Mouse (Mus musculus): ENCODE measurements at regions not wholly inside any gene's neighbourhood (a gene's known extent, or its start where the extent isn't known, plus 50 kb on each side); places are given as distances from the start of the nearest gene placed in this dataset.

DNA sequence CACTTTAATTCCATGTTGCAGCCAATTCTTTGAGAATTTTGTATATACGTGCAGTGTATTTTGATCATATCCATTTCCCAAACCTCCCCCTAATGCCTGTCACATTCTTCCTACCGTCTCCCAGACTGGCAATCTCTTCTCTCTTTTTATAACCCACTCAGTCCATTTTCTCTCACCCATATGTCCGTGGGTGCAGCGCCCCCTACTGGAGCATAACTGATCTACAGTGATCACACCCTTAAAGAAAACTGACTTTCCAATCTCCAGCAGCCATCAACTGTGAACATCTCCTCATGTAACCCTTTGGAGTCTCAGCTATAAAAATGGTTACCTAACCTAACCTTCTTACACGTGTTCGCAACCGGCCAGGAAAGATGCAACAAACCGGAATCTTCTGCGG lies 123.0 kb upstream of the Slc7a14 start:
- H3K27ac ChIP-seq (ENCODE audit: low read depth): no peak overlapping the region
- no peak overlapping the region for H3K9ac ChIP-seq (ENCODE audit: low read length)
- WGBS: 84% methylated on average over 9 of the region's 9 CpGs
- H3K4me3 ChIP-seq (ENCODE audit: low read depth, low read length): no peak overlapping the region
- H3K27me3 ChIP-seq (replicated peaks; ENCODE audit: control insufficient read depth, insufficient read depth, low read length): no peaks in the 10 kb centered on the region
- H3K9me3 ChIP-seq (ENCODE audit: control insufficient read depth, low read length): no peaks in the 10 kb centered on the region
- no peaks in the 10 kb centered on the region for H3K36me3 ChIP-seq (ENCODE audit: control insufficient read depth, insufficient read depth, low read length)
- no peaks in the 10 kb centered on the region for H3K4me1 ChIP-seq (replicated peaks; ENCODE audit: control insufficient read depth, insufficient read depth, low read length)
- no peak overlapping the region for H3K4me2 ChIP-seq (ENCODE audit: low read length)
- DNase-seq (ENCODE audit: low spot score) (no peak), ATAC-seq (replicated peaks; ENCODE audit: low FRiP score, low TSS enrichment, low read depth) (no peak)

DNA sequence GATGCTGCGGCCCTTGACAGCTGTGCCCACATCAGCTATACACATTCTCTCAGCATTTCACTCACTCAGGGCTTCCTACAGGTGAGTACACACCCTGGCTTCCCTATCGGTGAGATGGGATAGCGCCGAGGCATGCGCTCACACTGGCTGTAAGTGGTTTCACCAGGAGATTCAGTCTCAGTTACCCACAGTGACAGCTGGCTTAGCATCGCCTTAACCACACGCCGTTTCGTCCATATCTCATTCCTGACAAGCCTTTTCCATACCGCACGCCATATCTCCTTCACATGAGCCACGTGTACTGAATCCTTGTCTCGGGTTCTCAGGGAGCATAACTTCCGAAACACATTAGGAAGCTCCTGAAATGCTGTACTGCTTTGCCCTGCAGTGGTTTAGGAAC lies 113.3 kb upstream of the Slc7a14 start:
- H3K9ac ChIP-seq (ENCODE audit: low read length): no peak overlapping the region
- no peaks in the 10 kb centered on the region for H3K27me3 ChIP-seq (replicated peaks; ENCODE audit: control insufficient read depth, insufficient read depth, low read length)
- no peak overlapping the region for H3K4me3 ChIP-seq (ENCODE audit: low read depth, low read length)
- H3K9me3 ChIP-seq (ENCODE audit: control insufficient read depth, low read length): no peaks in the 10 kb centered on the region
- H3K4me1 ChIP-seq (replicated peaks; ENCODE audit: control insufficient read depth, insufficient read depth, low read length): no peaks in the 10 kb centered on the region
- ATAC-seq (replicated peaks; ENCODE audit: low FRiP score, low TSS enrichment, low read depth) (no peak), DNase-seq (ENCODE audit: low spot score) (no peak)
- H3K36me3 ChIP-seq (ENCODE audit: control insufficient read depth, insufficient read depth, low read length): no peaks in the 10 kb centered on the region
- no peak overlapping the region for H3K4me2 ChIP-seq (ENCODE audit: low read length)
- H3K27ac ChIP-seq (ENCODE audit: low read depth): no peak overlapping the region
- 90% methylated on average over 14 of the region's 14 CpGs for WGBS

DNA sequence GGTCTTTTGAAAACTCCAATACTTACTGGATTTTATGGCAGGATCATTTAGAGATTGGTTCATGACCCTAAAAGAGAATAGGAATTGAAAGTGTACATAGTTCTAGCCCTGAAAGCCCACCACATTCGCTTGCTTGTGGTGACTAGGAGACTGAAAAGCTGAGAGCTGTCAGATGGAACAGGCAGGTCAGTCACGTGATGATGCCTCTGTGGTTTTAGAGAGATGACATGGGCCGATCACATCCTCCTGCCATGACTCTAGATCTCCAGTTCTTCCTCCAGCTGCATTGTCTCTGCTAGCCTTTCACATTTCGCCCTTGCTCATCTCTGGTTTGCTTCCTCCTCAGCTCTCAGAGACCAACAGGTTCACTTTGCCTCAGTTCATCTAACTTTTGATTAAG lies 98.6 kb upstream of the Slc7a14 start:
- no peak overlapping the region for H3K4me3 ChIP-seq (ENCODE audit: low read depth, low read length)
- ATAC-seq (replicated peaks; ENCODE audit: low FRiP score, low TSS enrichment, low read depth) (no peak), DNase-seq (ENCODE audit: low spot score) (no peak)
- 81% methylated on average over 4 of the region's 4 CpGs for WGBS
- no peaks in the 10 kb centered on the region for H3K4me1 ChIP-seq (replicated peaks; ENCODE audit: control insufficient read depth, insufficient read depth, low read length)
- H3K9ac ChIP-seq (ENCODE audit: low read length): no peak overlapping the region
- no peak overlapping the region for H3K4me2 ChIP-seq (ENCODE audit: low read length)
- no peaks in the 10 kb centered on the region for H3K36me3 ChIP-seq (ENCODE audit: control insufficient read depth, insufficient read depth, low read length)
- no peaks in the 10 kb centered on the region for H3K9me3 ChIP-seq (ENCODE audit: control insufficient read depth, low read length)
- H3K27me3 ChIP-seq (replicated peaks; ENCODE audit: control insufficient read depth, insufficient read depth, low read length): no peaks in the 10 kb centered on the region
- H3K27ac ChIP-seq (ENCODE audit: low read depth): no peak overlapping the region

DNA sequence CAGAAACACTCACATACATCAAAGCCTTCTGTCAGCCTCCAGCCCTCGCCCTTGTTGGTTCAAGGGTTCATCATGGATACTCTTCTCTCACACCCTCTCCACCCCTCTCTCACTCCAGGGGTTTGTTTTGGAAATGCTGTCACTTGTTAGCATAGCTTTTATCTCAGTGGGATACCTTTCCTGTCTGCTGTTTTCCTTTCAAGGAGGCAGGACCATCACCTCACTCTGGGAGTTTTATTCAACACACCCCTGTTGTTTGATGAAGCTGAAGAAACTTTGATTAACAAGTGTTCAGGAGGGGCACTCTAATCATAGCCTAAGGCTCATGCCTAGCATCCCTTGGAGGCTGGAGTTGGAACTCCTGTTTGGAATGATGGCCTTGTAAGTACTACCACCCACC lies 95.7 kb upstream of the Slc7a14 start:
- ATAC-seq (replicated peaks; ENCODE audit: low FRiP score, low TSS enrichment, low read depth) (no peak), DNase-seq (ENCODE audit: low spot score) (no peak)
- Histone ChIP-seq H3K9me3 (ENCODE audit: control insufficient read depth, low read length) (no peaks in the 10 kb centered on the region), H3K4me3 (ENCODE audit: low read depth, low read length) (no peak overlapping the region), H3K4me2 (ENCODE audit: low read length) (no peak overlapping the region), H3K27ac (ENCODE audit: low read depth) (no peak overlapping the region), H3K27me3 (replicated peaks; ENCODE audit: control insufficient read depth, insufficient read depth, low read length) (no peaks in the 10 kb centered on the region), H3K36me3 (ENCODE audit: control insufficient read depth, insufficient read depth, low read length) (no peaks in the 10 kb centered on the region), H3K9ac (ENCODE audit: low read length) (no peak overlapping the region), H3K4me1 (replicated peaks; ENCODE audit: control insufficient read depth, insufficient read depth, low read length) (no peaks in the 10 kb centered on the region)
- WGBS: 14% methylated on average over 1 of the region's 1 CpGs

DNA sequence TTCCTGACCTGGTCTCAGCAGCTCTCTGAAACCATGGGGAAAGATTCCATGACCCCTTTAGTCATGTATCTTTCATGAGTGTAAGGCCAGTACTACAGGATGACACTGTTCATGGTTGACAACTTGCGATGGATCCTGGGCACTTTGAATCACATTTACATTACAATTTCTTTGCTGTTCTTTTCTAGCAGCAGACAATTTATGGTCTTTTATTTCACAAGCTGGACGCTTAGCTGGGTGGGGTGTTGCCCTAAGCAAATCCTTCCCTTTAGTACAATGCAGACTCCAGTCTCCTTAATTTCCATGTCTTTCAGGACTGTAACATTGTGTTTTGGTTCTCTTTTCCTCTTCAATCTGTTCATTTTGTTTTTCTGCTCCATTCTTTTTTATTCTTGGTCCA lies 89.0 kb upstream of the Slc7a14 start:
- Histone ChIP-seq H3K9me3 (ENCODE audit: control insufficient read depth, low read length) (no peaks in the 10 kb centered on the region), H3K27me3 (replicated peaks; ENCODE audit: control insufficient read depth, insufficient read depth, low read length) (no peaks in the 10 kb centered on the region), H3K9ac (ENCODE audit: low read length) (no peak overlapping the region), H3K4me2 (ENCODE audit: low read length) (no peak overlapping the region), H3K27ac (ENCODE audit: low read depth) (no peak overlapping the region), H3K4me3 (ENCODE audit: low read depth, low read length) (no peak overlapping the region), H3K4me1 (replicated peaks; ENCODE audit: control insufficient read depth, insufficient read depth, low read length) (no peaks in the 10 kb centered on the region), H3K36me3 (ENCODE audit: control insufficient read depth, insufficient read depth, low read length) (no peaks in the 10 kb centered on the region)
- ATAC-seq (replicated peaks; ENCODE audit: low FRiP score, low TSS enrichment, low read depth) (no peak), DNase-seq (ENCODE audit: low spot score) (no peak)
- WGBS: 79% methylated on average over 2 of the region's 2 CpGs

DNA sequence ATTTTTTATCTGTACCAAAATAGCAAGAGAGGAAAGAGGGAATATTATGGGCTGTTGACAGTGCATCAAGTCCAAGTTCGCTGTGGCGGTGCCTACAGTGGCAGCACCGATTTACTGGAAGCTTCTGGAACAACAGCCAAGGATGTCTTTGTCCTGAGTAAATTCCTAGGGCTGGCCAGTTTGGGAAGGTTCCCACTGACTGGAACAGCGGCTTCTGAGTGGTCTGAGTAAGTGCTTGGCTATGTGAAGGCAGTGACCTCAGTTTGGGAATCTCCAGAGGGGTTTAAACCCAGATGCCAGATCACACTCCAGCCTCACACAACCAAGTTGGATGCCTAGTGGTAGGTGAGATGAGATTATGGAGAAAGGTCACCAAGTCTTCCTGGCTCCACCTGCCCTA lies 84.4 kb upstream of the Slc7a14 start:
- Histone ChIP-seq H3K36me3 (ENCODE audit: control insufficient read depth, insufficient read depth, low read length) (no peaks in the 10 kb centered on the region), H3K27me3 (replicated peaks; ENCODE audit: control insufficient read depth, insufficient read depth, low read length) (no peaks in the 10 kb centered on the region), H3K9me3 (ENCODE audit: control insufficient read depth, low read length) (no peaks in the 10 kb centered on the region), H3K4me2 (ENCODE audit: low read length) (no peak overlapping the region), H3K9ac (ENCODE audit: low read length) (no peak overlapping the region), H3K4me3 (ENCODE audit: low read depth, low read length) (no peak overlapping the region), H3K4me1 (replicated peaks; ENCODE audit: control insufficient read depth, insufficient read depth, low read length) (no peaks in the 10 kb centered on the region), H3K27ac (ENCODE audit: low read depth) (no peak overlapping the region)
- ATAC-seq (replicated peaks; ENCODE audit: low FRiP score, low TSS enrichment, low read depth): no peak
- DNase-seq (ENCODE audit: low spot score): no peak
- 90% methylated on average over 4 of the region's 4 CpGs for WGBS

DNA sequence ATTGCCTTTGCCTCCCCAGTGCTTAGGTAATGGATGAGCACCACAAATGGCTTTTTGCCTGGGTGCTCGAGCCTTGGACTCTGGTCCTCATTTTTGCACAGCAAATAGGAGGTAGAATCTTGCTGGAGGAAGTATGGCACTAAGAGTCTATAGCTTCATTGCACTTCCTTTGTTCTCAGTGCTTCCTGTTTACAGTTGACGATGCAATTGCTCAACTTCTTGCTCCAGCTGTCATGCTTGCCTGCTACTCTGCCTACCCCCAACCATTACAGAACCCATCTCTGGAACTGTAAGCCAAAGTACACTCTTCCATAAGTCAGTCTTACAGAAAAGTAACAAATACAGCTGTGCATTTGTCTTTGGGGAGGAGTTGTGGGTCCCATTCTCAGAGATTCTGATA lies 79.8 kb upstream of the Slc7a14 start:
- no peaks in the 10 kb centered on the region for H3K4me1 ChIP-seq (replicated peaks; ENCODE audit: control insufficient read depth, insufficient read depth, low read length)
- 60% methylated on average over 2 of the region's 2 CpGs for WGBS
- no peak overlapping the region for H3K4me2 ChIP-seq (ENCODE audit: low read length)
- no peaks in the 10 kb centered on the region for H3K9me3 ChIP-seq (ENCODE audit: control insufficient read depth, low read length)
- no peaks in the 10 kb centered on the region for H3K36me3 ChIP-seq (ENCODE audit: control insufficient read depth, insufficient read depth, low read length)
- ATAC-seq (replicated peaks; ENCODE audit: low FRiP score, low TSS enrichment, low read depth): no peak
- DNase-seq (ENCODE audit: low spot score): no peak
- H3K27ac ChIP-seq (ENCODE audit: low read depth): no peak overlapping the region
- no peak overlapping the region for H3K4me3 ChIP-seq (ENCODE audit: low read depth, low read length)
- no peaks in the 10 kb centered on the region for H3K27me3 ChIP-seq (replicated peaks; ENCODE audit: control insufficient read depth, insufficient read depth, low read length)
- no peak overlapping the region for H3K9ac ChIP-seq (ENCODE audit: low read length)

DNA sequence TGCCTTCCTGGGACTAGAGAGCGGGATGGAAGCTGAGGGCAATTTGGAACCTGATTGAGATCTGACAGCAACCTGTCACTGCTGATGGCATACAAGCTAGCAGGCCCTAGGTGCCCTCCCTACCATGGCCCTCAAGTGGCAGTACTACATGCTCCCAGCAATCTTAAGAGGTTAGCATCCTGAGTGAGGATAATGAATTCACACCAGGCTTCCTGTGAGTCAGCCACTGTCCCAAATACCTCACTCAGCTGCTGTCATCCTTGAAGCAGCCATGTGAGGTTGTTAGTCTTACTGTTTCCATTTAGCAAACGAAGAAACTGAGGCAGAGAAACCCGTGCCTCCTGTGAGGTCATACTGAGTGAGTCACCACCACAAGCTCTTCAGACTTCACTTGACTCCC lies 65.5 kb upstream of the Slc7a14 start:
- DNase-seq (ENCODE audit: low spot score) (no peak), ATAC-seq (replicated peaks; ENCODE audit: low FRiP score, low TSS enrichment, low read depth) (no peak)
- Histone ChIP-seq H3K4me2 (ENCODE audit: low read length) (no peak overlapping the region), H3K4me3 (ENCODE audit: low read depth, low read length) (no peak overlapping the region), H3K36me3 (ENCODE audit: control insufficient read depth, insufficient read depth, low read length) (no peaks in the 10 kb centered on the region), H3K9me3 (ENCODE audit: control insufficient read depth, low read length) (no peaks in the 10 kb centered on the region), H3K27ac (ENCODE audit: low read depth) (no peak overlapping the region), H3K4me1 (replicated peaks; ENCODE audit: control insufficient read depth, insufficient read depth, low read length) (no peaks in the 10 kb centered on the region), H3K27me3 (replicated peaks; ENCODE audit: control insufficient read depth, insufficient read depth, low read length) (no peaks in the 10 kb centered on the region), H3K9ac (ENCODE audit: low read length) (no peak overlapping the region)
- WGBS: 74% methylated on average over 3 of the region's 3 CpGs

DNA sequence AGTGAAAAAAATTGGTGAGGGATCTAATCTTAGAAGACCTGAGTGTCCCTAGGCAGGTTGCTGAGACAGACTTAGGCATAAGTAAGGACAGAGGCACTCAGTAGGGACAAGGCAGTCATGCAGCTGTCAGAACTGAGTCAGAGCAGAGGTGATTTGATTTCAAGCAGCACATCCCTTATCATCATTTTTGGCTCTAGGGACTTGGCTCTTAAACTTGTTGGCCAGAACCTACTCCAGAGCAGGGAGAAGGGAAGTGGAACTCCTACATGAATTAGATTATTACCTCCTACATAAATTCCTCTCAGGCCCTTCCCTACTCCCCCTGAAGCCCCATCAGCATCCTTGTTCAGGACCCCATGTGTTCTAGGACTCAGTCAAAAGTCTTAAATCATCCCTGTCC lies 63.9 kb upstream of the Slc7a14 start:
- Histone ChIP-seq H3K27ac (ENCODE audit: low read depth) (no peak overlapping the region), H3K4me3 (ENCODE audit: low read depth, low read length) (no peak overlapping the region), H3K9me3 (ENCODE audit: control insufficient read depth, low read length) (no peaks in the 10 kb centered on the region), H3K27me3 (replicated peaks; ENCODE audit: control insufficient read depth, insufficient read depth, low read length) (no peaks in the 10 kb centered on the region), H3K9ac (ENCODE audit: low read length) (no peak overlapping the region), H3K4me1 (replicated peaks; ENCODE audit: control insufficient read depth, insufficient read depth, low read length) (no peaks in the 10 kb centered on the region), H3K4me2 (ENCODE audit: low read length) (no peak overlapping the region), H3K36me3 (ENCODE audit: control insufficient read depth, insufficient read depth, low read length) (no peaks in the 10 kb centered on the region)
- no peak for ATAC-seq (replicated peaks; ENCODE audit: low FRiP score, low TSS enrichment, low read depth)
- DNase-seq (ENCODE audit: low spot score): no peak

All from intestine, embryonic 14.5 days (tissue).